Mouse (Mus musculus) C2C12 (cell line): ENCODE data around the gene Shmt1. TPM values are rescaled to one million over a fixed set of nuclear protein-coding genes. Genes with fewer than 3 reads are reported as not detected.

Source experiments
- H3K27me3 ChIP-seq: one replicate; pipeline ENCODE4 v1.6.1; 2011; ENCODE audit not compliant: control insufficient read depth, insufficient read depth, insufficient read length
- H3K36me3 ChIP-seq: one replicate; pipeline ENCODE4 v1.6.1; 2011; ENCODE audit not compliant: control insufficient read depth, insufficient read depth
- H3K4me3 ChIP-seq: one replicate; pipeline ENCODE4 v1.5.1; 2011; ENCODE audit warnings: mild to moderate bottlenecking, control low read depth; ENCODE audit not compliant: poor library complexity, insufficient read depth, severe bottlenecking
- H3K79me2 ChIP-seq: one replicate; pipeline ENCODE4 v1.6.1; 2011; ENCODE audit not compliant: control insufficient read depth, insufficient read depth
- H3K79me3 ChIP-seq: one replicate; pipeline ENCODE4 v1.6.1; 2011; ENCODE audit warnings: low read depth, control low read depth
- H3ac ChIP-seq: one replicate; pipeline ENCODE3; 2011; ENCODE audit warnings: low read depth; ENCODE audit not compliant: control insufficient read depth, insufficient read length
- CEBPB ChIP-seq: IDR thresholded peaks from one replicate; pipeline ENCODE4 v1.6.1; 2011; ENCODE audit warnings: low read depth, mild to moderate bottlenecking, control low read depth, moderate library complexity
- CTCF ChIP-seq: IDR thresholded peaks from one replicate; pipeline ENCODE4 v1.5.1; 2011; ENCODE audit not compliant: control insufficient read depth, insufficient read depth, insufficient read length
- FOSL1 ChIP-seq: IDR thresholded peaks from one replicate; pipeline ENCODE4 v1.8.0; 2011; ENCODE audit warnings: mild to moderate bottlenecking, low read length; ENCODE audit not compliant: poor library complexity, insufficient read depth, severe bottlenecking
- MAX ChIP-seq: IDR thresholded peaks from one replicate; pipeline ENCODE4 v1.6.1; 2011; ENCODE audit warnings: mild to moderate bottlenecking, control low read depth
- MYOD1 ChIP-seq: IDR thresholded peaks from one replicate; pipeline ENCODE4 v1.6.1; 2011; ENCODE audit warnings: low read depth; ENCODE audit not compliant: control insufficient read depth, insufficient read length
- MYOG ChIP-seq: IDR thresholded peaks from one replicate; pipeline ENCODE4 v1.6.1; 2011; ENCODE audit not compliant: control insufficient read depth, insufficient read length; ENCODE audit errors: extremely low read depth
- USF1 ChIP-seq: IDR thresholded peaks from one replicate; pipeline ENCODE4 v1.6.1; 2011; ENCODE audit warnings: low read depth, mild to moderate bottlenecking, control low read depth, moderate library complexity
- polyA plus RNA-seq: library from polyadenylated mRNA; unstranded; fragments of >200 nt; fragmentation: generic; extraction: Trizol; gene quantifications from one replicate; pipeline ENCODE4 v1.2.1, GENCODE M21; 2012; ENCODE audit warnings: missing spikeins

Shmt1 gene
- polyA plus RNA-seq, 1 experiment = 28.7 TPM

DNA sequence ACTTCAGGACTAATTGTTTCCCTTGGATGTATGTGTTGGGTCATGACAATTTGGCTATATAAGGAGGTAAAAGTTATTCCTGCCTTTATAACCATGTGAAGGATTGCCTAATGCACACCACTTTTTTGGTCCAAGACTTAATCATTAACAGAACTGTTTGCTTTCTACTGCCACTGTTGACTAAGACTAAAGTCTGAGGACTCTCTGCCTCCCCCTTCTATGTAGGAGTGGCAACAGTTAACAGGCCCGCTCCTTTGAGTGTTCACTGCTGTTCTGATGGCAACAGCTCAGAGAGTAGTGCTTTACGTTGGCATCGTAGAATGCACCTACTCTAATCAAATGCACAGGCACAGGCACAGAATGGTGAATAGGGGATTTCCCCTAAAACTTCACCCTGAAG, 13.7 kb upstream of the Shmt1 start:
- Histone ChIP-seq H3K79me2 (no peaks in the 10 kb centered on the region), H3K79me3 (no peaks in the 10 kb centered on the region), H3ac (no peak overlapping the region), H3K27me3 (no peaks in the 10 kb centered on the region), H3K4me3 (no peak overlapping the region), H3K36me3 (no peaks in the 10 kb centered on the region)
- TF ChIP-seq MYOG = no peak
- TF ChIP-seq USF1 = no peak
- no peak for TF ChIP-seq CTCF
- TF ChIP-seq CEBPB = no peak
- no peak for TF ChIP-seq MYOD1
- no peak for TF ChIP-seq FOSL1
- no peak for TF ChIP-seq MAX

- H3K27me3 ChIP-seq = no peaks in the 10 kb centered on the region
- H3K36me3 ChIP-seq = no peaks in the 10 kb centered on the region
- H3K79me2 ChIP-seq = no peaks in the 10 kb centered on the region
- H3K79me3 ChIP-seq = no peaks in the 10 kb centered on the region
- H3ac ChIP-seq = no peak overlapping the region
- no peak overlapping the region for H3K4me3 ChIP-seq
- TF ChIP-seq MAX = no peak
- no peak for TF ChIP-seq USF1
- TF ChIP-seq MYOG = no peak
- TF ChIP-seq CTCF = no peak
- TF ChIP-seq CEBPB = no peak
- TF ChIP-seq FOSL1 = no peak
- TF ChIP-seq MYOD1 = no peak
Measured at GRCm38 (mm10) chr11:60823771-60824170, 12.3 kb upstream of the Shmt1 start.

DNA sequence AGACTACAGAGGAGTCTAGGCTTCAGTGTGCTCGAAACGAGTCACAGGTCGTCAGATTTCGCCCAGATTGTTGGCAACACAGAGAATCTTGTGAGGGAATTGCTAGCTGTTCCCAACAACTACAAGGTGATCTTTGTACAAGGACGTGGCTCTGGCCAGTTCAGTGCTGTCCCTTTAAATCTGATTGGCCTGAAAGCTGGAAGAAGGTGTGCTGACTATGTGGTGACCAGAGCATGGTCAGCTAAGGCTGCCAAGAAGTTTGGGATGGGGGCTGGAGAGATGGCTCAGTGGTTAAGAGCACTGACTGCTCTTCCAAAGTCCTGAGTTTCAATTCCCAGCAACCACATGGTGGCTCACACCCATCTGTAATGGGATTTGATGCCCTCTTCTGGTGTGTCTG, 4.9 kb upstream of the Shmt1 start:
- TF ChIP-seq MAX (no peak), USF1 (no peak), FOSL1 (no peak), MYOD1 (no peak), CEBPB (no peak), CTCF (no peak), MYOG (no peak)
- no peaks in the 10 kb centered on the region for H3K79me2 ChIP-seq
- H3K4me3 ChIP-seq = no peak overlapping the region
- no peaks in the 10 kb centered on the region for H3K27me3 ChIP-seq
- H3K36me3 ChIP-seq = no peaks in the 10 kb centered on the region
- H3ac ChIP-seq = no peak overlapping the region
- no peaks in the 10 kb centered on the region for H3K79me3 ChIP-seq

DNA sequence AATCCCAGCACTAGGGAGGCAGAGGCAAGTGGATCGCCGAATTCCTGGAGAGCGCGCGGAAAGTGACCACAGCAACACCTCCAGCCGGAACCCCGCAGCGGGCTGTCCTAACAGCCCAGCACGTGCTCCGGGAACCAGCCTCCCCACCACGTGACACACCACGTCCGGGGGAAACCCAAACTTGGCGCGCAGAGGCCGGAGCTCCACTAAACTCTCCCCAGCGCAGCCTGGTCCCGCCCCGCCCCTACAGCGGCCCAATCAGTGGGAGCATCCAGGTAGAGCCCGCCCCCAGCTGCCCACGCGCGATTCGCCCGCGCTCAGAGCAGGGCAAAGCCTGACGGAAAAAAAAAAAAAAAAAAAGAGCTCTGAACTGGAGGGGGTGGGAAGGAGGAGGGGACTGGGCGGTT, 461 bp downstream of the Shmt1 start:
- peaks cover 48% of the 10 kb centered on the region for H3K79me2 ChIP-seq
- no peaks in the 10 kb centered on the region for H3K27me3 ChIP-seq
- H3K79me3 ChIP-seq = peaks cover 32% of the 10 kb centered on the region
- H3K36me3 ChIP-seq = peaks cover 12% of the 10 kb centered on the region
- TF ChIP-seq MYOD1 (no peak), USF1 (peak; percentile 98), MAX (peak; percentile 99)
- peak overlapping the region; percentile 55 for H3K4me3 ChIP-seq
- H3ac ChIP-seq = peak overlapping the region; percentile 39

GRCm38 (mm10) chr11:60810046-60810965, 1.2 kb downstream of the Shmt1 start:
- Histone ChIP-seq H3K27me3 (no peaks in the 10 kb centered on the region), H3K4me3 (peak overlapping the region; percentile 55)

More at GRCm38 (mm10) chr11:60810046-60810965, 1.2 kb downstream of the Shmt1 start:
- peaks cover 52% of the 10 kb centered on the region for H3K79me2 ChIP-seq
- H3K79me3 ChIP-seq = peaks cover 32% of the 10 kb centered on the region
- peak overlapping the region; percentile 41 for H3ac ChIP-seq
- TF ChIP-seq MAX (no peak), CEBPB (no peak), USF1 (no peak), MYOG (no peak), FOSL1 (no peak), CTCF (no peak), MYOD1 (no peak)
- peaks cover 15% of the 10 kb centered on the region for H3K36me3 ChIP-seq
